Comparison of ENCODE assay signal across 9 mouse cellular contexts in the genomic region with DNA sequence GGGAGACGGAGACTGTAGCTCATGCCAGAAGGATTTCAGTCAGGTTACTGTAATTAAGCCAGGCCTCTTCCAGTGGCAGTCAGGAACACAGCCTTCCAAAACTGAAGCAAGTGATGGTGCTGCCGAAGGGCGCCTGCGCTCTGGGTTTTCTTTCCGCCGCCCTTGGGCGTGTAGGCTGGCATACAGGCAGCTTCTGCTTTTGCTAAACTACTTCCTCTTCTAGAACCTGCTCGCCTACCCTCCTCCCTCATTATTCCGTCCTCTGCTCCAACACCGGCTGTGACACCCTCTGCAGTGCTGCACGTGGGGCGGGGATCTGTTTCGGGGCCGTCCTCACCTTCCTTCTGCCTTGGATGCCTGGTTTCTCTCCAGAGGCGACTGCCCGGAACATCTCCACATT. TPM values are rescaled to one million over a fixed set of nuclear protein-coding genes. Genes with fewer than 3 reads are reported as not detected.
DNase-seq lines count a peak whose midpoint lies in the region; ATAC-seq and TF ChIP-seq lines count a peak whose summit lies in the region.
"Had no signal": no experiment of that assay in that cellular context is flagged by ENCODE, and none has a peak within 500 bp of the region (broad histone marks: within the 10 kb centered on the region; RNA-seq: fewer than 3 reads in every experiment).

No protein-coding gene starts in this region.

- no peak overlapping the region for H3K9ac ChIP-seq in hindbrain, embryonic 13.5 days

- no peaks in the 10 kb centered on the region for H3K36me3 ChIP-seq in hindbrain, embryonic 13.5 days

- peaks cover 45% of the 10 kb centered on the region for H3K4me1 ChIP-seq in bone marrow macrophage, adult 2 months (ENCODE audit: control insufficient read depth, insufficient read depth, low read length)
- H3K4me1 ChIP-seq in hindbrain, embryonic 13.5 days (replicated peaks): peaks cover 24% of the 10 kb centered on the region

- no peak for ATAC-seq in hindbrain, embryonic 13.5 days (ENCODE audit: low FRiP score)

- DNase-seq in heart, adult 18-20 months: peak; percentile 27 to 76
- no peak for DNase-seq in heart, postnatal 10 days
- peak; percentile 39 for DNase-seq in lung, postnatal 10 days
- DNase-seq in spleen, postnatal 10 days (ENCODE audit: low spot score in 2 of 2): peak; percentile 18 to 70
- no peak for DNase-seq in MN1 (ENCODE audit: low spot score)
- no peak for DNase-seq in cerebellum, postnatal 14 days

- intact Hi-C loops in heart, postnatal 10 days (cut with DNase I): loop anchor here (5.0 kb wide), 2 partner anchors 39 to 179 kb away; no protein-coding TSS in a partner anchor

- H3K27me3 ChIP-seq in hindbrain, embryonic 13.5 days: no peaks in the 10 kb centered on the region

- no peak for TF ChIP-seq POLR2A in bone marrow macrophage, adult 2 months (IDR thresholded peaks at IDR 0.05; ENCODE audit: borderline replicate concordance, low read depth, low read length)

- peak overlapping the region; percentile 23; the same call in 1 of the 2 replicates for H3K4me3 ChIP-seq in bone marrow macrophage, adult 2 months (ENCODE audit: insufficient read depth, low read length)
- no peak overlapping the region for H3K4me3 ChIP-seq in hindbrain, embryonic 13.5 days
- H3K4me3 ChIP-seq: erythroblast, embryonic 14.5 days had no signal

- TF ChIP-seq CTCF in bone marrow macrophage, adult 2 months (IDR thresholded peaks at IDR 0.05; ENCODE audit: low read depth, low read length): no peak

- WGBS in hindbrain, embryonic 13.5 days: 76% methylated on average over 16 of the region's 16 CpGs

- no peaks in the 10 kb centered on the region for H3K9me3 ChIP-seq in hindbrain, embryonic 13.5 days

- H3K4me2 ChIP-seq in hindbrain, embryonic 13.5 days: no peak overlapping the region

- peak overlapping the region; percentile 81 for H3K27ac ChIP-seq in bone marrow macrophage, adult 2 months (ENCODE audit: insufficient read depth, low read depth, low read length)
- H3K27ac ChIP-seq in hindbrain, embryonic 13.5 days: no peak overlapping the region

RNA-seq across cellular contexts. Expression of a gene that starts 18.9 kb away (rescaled TPM):
- 10 to 100 TPM; 30.8 to 31.1 TPM for total RNA-seq in heart, adult 18-20 months (2021)
- total RNA-seq in heart, postnatal 10 days (2021): 10 to 100 TPM; 82.5 to 85.2 TPM
- 27.2 and 27.7 TPM in 2 replicates for polyA plus RNA-seq in bone marrow macrophage, adult 2 months (2012; ENCODE audit: insufficient read depth, insufficient read length, missing spikeins)
- 80.1 and 82.3 TPM in 2 replicates for polyA plus RNA-seq in hindbrain, embryonic 13.5 days (2015; fragmentation: Nextera tagmentation; extraction: Ambion mirVana)

Comparison
In these comparisons a context has a peak if more than half of its experiments do, and no peak if none do; other contexts are left out.
1. DNase-seq: peak in heart, adult 18-20 months (2 of 2), lung, postnatal 10 days (single experiment) and spleen, postnatal 10 days (2 of 2); none in heart, postnatal 10 days (0 of 2), MN1 (single experiment) and cerebellum, postnatal 14 days (0 of 2).